Mouse (Mus musculus): Measurements from ENCODE around the gene Slc17a8.

GRCm38 (mm10) chr10:89531194-89531634 lies 89.8 kb downstream of the Slc17a8 start:
- no peak for TF ChIP-seq POLR2A (IDR thresholded peaks at IDR 0.05; ENCODE audit: borderline replicate concordance, extremely low read depth, insufficient read depth, insufficient read length, poor library complexity, severe bottlenecking)
- TF ChIP-seq CTCF (IDR thresholded peaks at IDR 0.05; ENCODE audit: borderline replicate concordance, extremely low read depth, insufficient read depth, insufficient read length), result no peak
